Mouse (Mus musculus): ENCODE measurements at regions not wholly inside any gene's neighbourhood (a gene's known extent, or its start where the extent isn't known, plus 50 kb on each side); places are given as distances from the start of the nearest gene placed in this dataset.

GRCm38 (mm10) chr16:60941767-60942166 lies 336.4 kb upstream of the Epha6 start:
- DNase-seq (ENCODE audit: low spot score), result peak; percentile 2

Measured in ovary, postnatal 14 days (tissue).